Mouse (Mus musculus) layer of hippocampus, adult 8-10 months (tissue): Measurements from ENCODE around the gene Avpi1. TPM values are rescaled to one million over a fixed set of nuclear protein-coding genes. Genes with fewer than 3 reads are reported as not detected.

ENCODE experiments used
- DNase-seq, 2 experiments: peaks; one replicate each; pipeline ENCODE4 v3.0.0; 2022; ENCODE audit warnings: low spot score in 2 of 2
- total RNA-seq, 4 experiments: library from RNA; stranded (reverse); gene quantifications; 2 replicates each; pipeline ENCODE4 v1.2.4; 2022

Avpi1 gene
- total RNA-seq, result 10 to 100 TPM; 18.1 to 24.6 (median 21.4) TPM

GRCm38 (mm10) chr19:42128787-42129508 lies at the start of gene Avpi1:
Avpi1 (minus strand) TSS chr19:42129059.
- DNase-seq, result peak; percentile 97 to 99

GRCm38 (mm10) chr19:42177461-42177860 lies 48.6 kb upstream of the Avpi1 start:
- no peak for DNase-seq

- DNase-seq, result no peak
These were observed 48.0 kb upstream of the Avpi1 start for GRCm38 (mm10) chr19:42176841-42177240.

- DNase-seq, result peak; percentile 90 to 91
These were observed 41.4 kb upstream of the Avpi1 start for GRCm38 (mm10) chr19:42170025-42170969.

- DNase-seq, result peak in 1 of 2 experiments; percentile 47
These were observed 40.6 kb upstream of the Avpi1 start for GRCm38 (mm10) chr19:42169322-42169975.

GRCm38 (mm10) chr19:42167489-42167888 lies 38.6 kb upstream of the Avpi1 start:
- no peak for DNase-seq

- DNase-seq, result no peak
These were observed 37.9 kb upstream of the Avpi1 start for GRCm38 (mm10) chr19:42166766-42167165.

GRCm38 (mm10) chr19:42166130-42166529 lies 37.3 kb upstream of the Avpi1 start:
- peak; percentile 68 to 89 for DNase-seq

- DNase-seq, result no peak
These were observed 35.3 kb upstream of the Avpi1 start for GRCm38 (mm10) chr19:42164188-42164587.

GRCm38 (mm10) chr19:42163764-42164163 lies 34.9 kb upstream of the Avpi1 start, which contains the start of gene Zfyve27:
Zfyve27 (plus strand) TSS chr19:42163951.
- DNase-seq, result no peak

GRCm38 (mm10) chr19:42158246-42159017 lies 29.6 kb upstream of the Avpi1 start:
- DNase-seq, result no peak

- no peak for DNase-seq
These were observed 28.8 kb upstream of the Avpi1 start for GRCm38 (mm10) chr19:42157493-42158237.

GRCm38 (mm10) chr19:42151990-42152389 lies 23.1 kb upstream of the Avpi1 start:
- DNase-seq, result peak; percentile 80 to 93

- DNase-seq, result no peak
These were observed 19.7 kb upstream of the Avpi1 start for GRCm38 (mm10) chr19:42148569-42148860.

GRCm38 (mm10) chr19:42147769-42148568 lies 19.1 kb upstream of the Avpi1 start:
- DNase-seq, result peak in 1 of 2 experiments; percentile 40

GRCm38 (mm10) chr19:42147170-42147768 lies 18.4 kb upstream of the Avpi1 start, which contains the start of gene Marveld1:
Marveld1 (plus strand) TSS chr19:42147400.
- DNase-seq, result no peak

- no peak for DNase-seq
These were observed 17.6 kb upstream of the Avpi1 start for GRCm38 (mm10) chr19:42146276-42147010.

- no peak for DNase-seq
These were observed 16.9 kb upstream of the Avpi1 start for GRCm38 (mm10) chr19:42145731-42146130.
